Mouse (Mus musculus): Measurements from ENCODE around the gene Pdp2.

GRCm38 (mm10) chr8:104631975-104632374, 40.7 kb downstream of the Pdp2 start:
- TF ChIP-seq ZMIZ1 (IDR thresholded peaks at IDR 0.05; ENCODE audit: low read depth, low read length) (no peak), RAD21 (IDR thresholded peaks at IDR 0.05; ENCODE audit: low read depth, low read length) (no peak), EP300 (IDR thresholded peaks at IDR 0.05; ENCODE audit: low read depth in 1 of 2, low read length in 2 of 2) (no peak), CTCF (IDR thresholded peaks at IDR 0.05 in 2 of 3, conservative IDR thresholded peaks at IDR 0.05 in 1 of 3; ENCODE audit: control insufficient read depth in 1 of 3, insufficient read depth in 1 of 3, low read depth in 2 of 3, low read length in 3 of 3, poor library complexity in 1 of 3, severe bottlenecking in 1 of 3) (no peak), ZKSCAN1 (IDR thresholded peaks at IDR 0.05; ENCODE audit: low read depth, low read length) (no peak), E2F4 (IDR thresholded peaks at IDR 0.05; ENCODE audit: borderline replicate concordance, low read depth, low read length) (no peak), SIN3A (IDR thresholded peaks at IDR 0.05; ENCODE audit: low read length) (no peak), TAL1 (IDR thresholded peaks at IDR 0.05; ENCODE audit: low read length) (no peak), CHD2 (IDR thresholded peaks at IDR 0.05; ENCODE audit: low read length) (no peak), TCF12 (IDR thresholded peaks at IDR 0.05; ENCODE audit: low read depth, low read length) (no peak), GABPA (IDR thresholded peaks at IDR 0.05; ENCODE audit: low read depth, low read length) (no peak)
